Mouse (Mus musculus) heart, postnatal 4 days (tissue): ENCODE measurements around the gene 2310034G01Rik. TPM values are rescaled to one million over a fixed set of nuclear protein-coding genes. Genes with fewer than 3 reads are reported as not detected.

ENCODE experiments used
- DNase-seq: peaks from one replicate; pipeline ENCODE4 v3.0.0; 2021
- total RNA-seq, 2 experiments: library from RNA; stranded (reverse); gene quantifications; 2 replicates each; pipeline ENCODE4 v1.2.3; 2021

2310034G01Rik gene
- total RNA-seq, 2 experiments from 2014 or later = 0.18 TPM; not detected in 1

- no peak for DNase-seq
Observed at GRCm38 (mm10) chr19:46314872-46315742, 35.0 kb downstream of the 2310034G01Rik start.

- peak; percentile 32 for DNase-seq
Observed at GRCm38 (mm10) chr19:46314151-46314601, 35.9 kb downstream of the 2310034G01Rik start.

- DNase-seq = peak; percentile 4
Observed at GRCm38 (mm10) chr19:46313591-46313990, 36.5 kb downstream of the 2310034G01Rik start.

GRCm38 (mm10) chr19:46313116-46313515, 37.0 kb downstream of the 2310034G01Rik start:
- no peak for DNase-seq

GRCm38 (mm10) chr19:46312566-46312965, 37.5 kb downstream of the 2310034G01Rik start:
- no peak for DNase-seq

- DNase-seq = no peak
Observed at GRCm38 (mm10) chr19:46311341-46311740, 38.8 kb downstream of the 2310034G01Rik start.

GRCm38 (mm10) chr19:46310312-46310865, 39.7 kb downstream of the 2310034G01Rik start:
- DNase-seq = no peak

- DNase-seq = peak; percentile 6
Observed at GRCm38 (mm10) chr19:46309651-46310305, 40.3 kb downstream of the 2310034G01Rik start.

GRCm38 (mm10) chr19:46308706-46309435, 41.2 kb downstream of the 2310034G01Rik start:
- DNase-seq = peak; percentile 93

- peak; percentile 5 for DNase-seq
Observed at GRCm38 (mm10) chr19:46308303-46308702, 41.8 kb downstream of the 2310034G01Rik start.

- peak; percentile 4 for DNase-seq
Observed at GRCm38 (mm10) chr19:46307781-46308180, 42.3 kb downstream of the 2310034G01Rik start.

- DNase-seq = peak; percentile 4
Observed at GRCm38 (mm10) chr19:46306751-46307289, 43.3 kb downstream of the 2310034G01Rik start.

GRCm38 (mm10) chr19:46306268-46306610, 43.9 kb downstream of the 2310034G01Rik start:
- peak; percentile 6 for DNase-seq

- peak; percentile 92 for DNase-seq
Observed at GRCm38 (mm10) chr19:46305432-46306267, 44.5 kb downstream of the 2310034G01Rik start.

- DNase-seq = no peak
Observed at GRCm38 (mm10) chr19:46304908-46305333, 45.2 kb downstream of the 2310034G01Rik start.

GRCm38 (mm10) chr19:46304216-46304841, 45.8 kb downstream of the 2310034G01Rik start, which contains the start of gene Nfkb2:
Gene Nfkb2 (plus strand): TSS chr19:46304320.
- DNase-seq = peak; percentile 96

GRCm38 (mm10) chr19:46303251-46304215, 46.6 kb downstream of the 2310034G01Rik start:
- DNase-seq = peak; percentile 11

GRCm38 (mm10) chr19:46302551-46302950, 47.6 kb downstream of the 2310034G01Rik start:
- no peak for DNase-seq
